Mouse (Mus musculus): ENCODE measurements around the gene Rasa3. TPM values are rescaled to one million over a fixed set of nuclear protein-coding genes. Genes with fewer than 3 reads are reported as not detected.

Gene Rasa3
- polyA plus RNA-seq, 1 experiment from 2014 or later, result 39.3 TPM

GRCm38 (mm10) chr8:13644932-13645676, 32.3 kb downstream of the Rasa3 start:
- no peak for ATAC-seq (ENCODE audit: low FRiP score)
- Histone ChIP-seq H3K4me1 (peaks cover 77% of the 10 kb centered on the region), H3K4me3 (replicated peaks) (no peak overlapping the region), H3K4me2 (no peak overlapping the region), H3K9me3 (replicated peaks) (no peaks in the 10 kb centered on the region), H3K9ac (replicated peaks) (no peak overlapping the region), H3K27ac (replicated peaks) (peak overlapping the region; percentile 62), H3K27me3 (replicated peaks) (no peaks in the 10 kb centered on the region), H3K36me3 (no peaks in the 10 kb centered on the region)
- 48% methylated on average over 6 of the region's 6 CpGs for WGBS

GRCm38 (mm10) chr8:13644155-13644554, 33.2 kb downstream of the Rasa3 start:
- Histone ChIP-seq H3K4me1 (peaks cover 71% of the 10 kb centered on the region), H3K27me3 (replicated peaks) (no peaks in the 10 kb centered on the region), H3K4me3 (replicated peaks) (no peak overlapping the region), H3K4me2 (no peak overlapping the region; the same call in 1 of the 2 replicates), H3K27ac (replicated peaks) (peak overlapping the region; percentile 62), H3K9me3 (replicated peaks) (no peaks in the 10 kb centered on the region), H3K36me3 (no peaks in the 10 kb centered on the region), H3K9ac (replicated peaks) (no peak overlapping the region)
- 10% methylated on average over 6 of the region's 6 CpGs for WGBS
- no peak for ATAC-seq (ENCODE audit: low FRiP score)

- ATAC-seq (ENCODE audit: low FRiP score), result no peak
- H3K9ac ChIP-seq (replicated peaks), result no peak overlapping the region
- no peaks in the 10 kb centered on the region for H3K27me3 ChIP-seq (replicated peaks)
- WGBS, result 44% methylated on average over 10 of the region's 10 CpGs
- peaks cover 56% of the 10 kb centered on the region for H3K4me1 ChIP-seq
- H3K4me2 ChIP-seq, result no peak overlapping the region
- H3K36me3 ChIP-seq, result no peaks in the 10 kb centered on the region
- no peak overlapping the region for H3K27ac ChIP-seq (replicated peaks)
- H3K4me3 ChIP-seq (replicated peaks), result no peak overlapping the region
- no peaks in the 10 kb centered on the region for H3K9me3 ChIP-seq (replicated peaks)
These were observed 34.7 kb downstream of the Rasa3 start for GRCm38 (mm10) chr8:13642659-13643181.

DNA sequence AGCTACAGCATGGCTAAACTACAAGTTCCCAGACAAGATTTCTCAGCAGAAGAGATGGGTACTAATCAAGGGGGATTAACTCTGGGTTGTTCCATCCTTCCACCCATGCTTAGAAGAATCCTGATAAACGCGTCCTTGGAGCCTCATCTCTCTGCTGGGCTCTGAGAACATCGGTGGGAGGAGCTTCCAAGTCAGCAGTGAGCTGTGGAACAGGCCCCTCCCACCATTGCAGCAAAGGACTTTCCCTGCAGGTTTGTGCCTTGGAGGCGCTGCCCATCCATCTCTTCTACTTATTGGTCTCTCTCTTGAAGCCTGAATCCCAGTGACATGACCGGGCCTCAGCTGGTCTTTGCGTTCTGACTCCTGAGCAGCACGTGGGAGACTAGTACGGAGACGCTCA, 36.2 kb downstream of the Rasa3 start:
- no peak overlapping the region for H3K9ac ChIP-seq (replicated peaks)
- H3K4me1 ChIP-seq, result peaks cover 52% of the 10 kb centered on the region
- ATAC-seq (ENCODE audit: low FRiP score), result no peak
- no peaks in the 10 kb centered on the region for H3K9me3 ChIP-seq (replicated peaks)
- H3K27ac ChIP-seq (replicated peaks), result peak overlapping the region; percentile 66
- H3K36me3 ChIP-seq, result no peaks in the 10 kb centered on the region
- no peak overlapping the region for H3K4me3 ChIP-seq (replicated peaks)
- H3K4me2 ChIP-seq, result no peak overlapping the region
- WGBS, result 62% methylated on average over 9 of the region's 9 CpGs
- no peaks in the 10 kb centered on the region for H3K27me3 ChIP-seq (replicated peaks)

DNA sequence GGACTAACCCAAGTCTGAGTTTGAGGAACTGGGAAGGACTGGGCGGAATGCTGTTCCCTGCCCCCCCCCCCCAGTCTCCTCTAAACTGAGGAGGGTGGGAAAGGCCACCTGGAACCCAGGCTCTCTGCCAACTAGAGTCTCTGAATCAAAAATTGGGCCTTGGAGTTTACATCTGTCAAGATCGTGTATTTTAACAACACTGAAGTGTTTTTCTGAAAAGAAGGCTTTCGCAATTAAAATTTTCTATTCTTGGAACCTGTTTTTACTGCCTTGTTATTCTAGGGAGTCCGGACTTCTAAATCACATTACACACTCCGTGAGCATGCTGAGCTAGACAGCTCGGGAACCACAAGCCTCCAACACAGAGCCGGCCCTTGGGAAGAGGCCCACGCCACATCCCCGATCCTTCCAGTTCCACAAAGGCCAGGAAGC, 36.9 kb downstream of the Rasa3 start:
- Histone ChIP-seq H3K36me3 (no peaks in the 10 kb centered on the region), H3K4me3 (replicated peaks) (no peak overlapping the region), H3K9me3 (replicated peaks) (no peaks in the 10 kb centered on the region), H3K4me1 (peaks cover 46% of the 10 kb centered on the region), H3K4me2 (peak overlapping the region; percentile 7; the same call in 1 of the 2 replicates), H3K9ac (replicated peaks) (no peak overlapping the region), H3K27me3 (replicated peaks) (no peaks in the 10 kb centered on the region), H3K27ac (replicated peaks) (peak overlapping the region; percentile 66)
- 50% methylated on average over 9 of the region's 9 CpGs for WGBS
- 0 out of 2 replicates have a peak, but pooled peaks have one; percentile 45 for ATAC-seq (ENCODE audit: low FRiP score)

DNA sequence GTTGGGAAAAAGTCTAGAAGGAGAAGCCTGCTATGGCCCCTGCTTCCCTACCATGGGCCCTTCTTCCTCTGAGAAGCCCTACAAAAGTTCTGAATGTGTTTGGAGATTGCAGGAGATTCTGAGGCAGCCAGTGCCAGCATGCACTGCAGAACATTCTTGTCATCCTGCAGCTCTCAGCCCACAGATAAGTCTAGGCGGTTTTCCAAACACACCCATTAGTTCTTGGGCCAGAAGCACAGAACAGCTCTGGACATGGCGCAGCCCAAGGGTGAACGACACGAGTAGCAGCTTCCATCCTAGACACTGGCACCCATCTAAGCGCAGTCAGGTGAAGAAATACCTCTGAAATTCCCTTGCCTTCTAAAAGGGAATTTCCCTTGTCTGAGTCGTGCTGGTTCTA, 44.3 kb downstream of the Rasa3 start:
- H3K4me1 ChIP-seq, result no peaks in the 10 kb centered on the region
- no peak overlapping the region for H3K4me3 ChIP-seq (replicated peaks)
- 94% methylated on average over 6 of the region's 6 CpGs for WGBS

DNA sequence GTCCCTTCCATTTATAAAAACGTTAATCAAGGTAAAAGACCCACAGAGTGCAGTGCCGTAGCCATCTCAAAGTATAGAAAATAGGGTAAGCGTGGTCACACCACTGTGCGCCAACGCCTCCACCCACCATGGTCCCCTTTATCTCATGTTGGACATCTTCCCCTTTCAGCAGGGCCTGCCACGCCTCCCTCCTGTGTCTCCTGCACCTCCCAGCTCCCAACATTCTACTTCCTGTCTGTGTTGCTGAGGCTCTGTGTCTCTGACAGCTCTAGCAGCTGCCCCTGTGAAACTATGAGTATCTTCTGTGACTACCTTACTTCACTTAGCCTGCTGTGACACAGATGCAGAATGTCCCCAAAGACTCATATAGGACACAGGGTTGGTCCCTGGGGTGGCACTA, 45.1 kb downstream of the Rasa3 start:
- H3K36me3 ChIP-seq, result peaks cover 4% of the 10 kb centered on the region; the same call in 1 of the 2 replicates
- no peak overlapping the region for H3K4me3 ChIP-seq (replicated peaks)
- H3K4me1 ChIP-seq, result no peaks in the 10 kb centered on the region
- ATAC-seq (ENCODE audit: low FRiP score), result no peak
- H3K27ac ChIP-seq (replicated peaks), result no peak overlapping the region
- no peak overlapping the region for H3K9ac ChIP-seq (replicated peaks)
- H3K27me3 ChIP-seq (replicated peaks), result no peaks in the 10 kb centered on the region
- 90% methylated on average over 6 of the region's 6 CpGs for WGBS
- no peak overlapping the region for H3K4me2 ChIP-seq
- no peaks in the 10 kb centered on the region for H3K9me3 ChIP-seq (replicated peaks)

More for the DNA sequence above, 44.3 kb downstream of the Rasa3 start:
- Histone ChIP-seq H3K27ac (replicated peaks) (no peak overlapping the region), H3K9ac (replicated peaks) (no peak overlapping the region), H3K36me3 (no peaks in the 10 kb centered on the region), H3K4me2 (no peak overlapping the region), H3K9me3 (replicated peaks) (no peaks in the 10 kb centered on the region), H3K27me3 (replicated peaks) (no peaks in the 10 kb centered on the region)
- ATAC-seq (ENCODE audit: low FRiP score), result no peak

GRCm38 (mm10) chr8:13630754-13631153, 46.6 kb downstream of the Rasa3 start:
- Histone ChIP-seq H3K9me3 (replicated peaks) (no peaks in the 10 kb centered on the region), H3K27me3 (replicated peaks) (no peaks in the 10 kb centered on the region), H3K36me3 (peaks cover 8% of the 10 kb centered on the region; the same call in 1 of the 2 replicates), H3K4me3 (replicated peaks) (no peak overlapping the region), H3K4me1 (0 out of 2 replicates have a peak, but pooled peaks cover under 1% of the 10 kb centered on the region), H3K9ac (replicated peaks) (no peak overlapping the region), H3K27ac (replicated peaks) (no peak overlapping the region), H3K4me2 (no peak overlapping the region)
- WGBS, result 78% methylated on average over 4 of the region's 4 CpGs
- no peak for ATAC-seq (ENCODE audit: low FRiP score)

- no peak overlapping the region for H3K9ac ChIP-seq (replicated peaks)
- peaks cover 8% of the 10 kb centered on the region; the same call in 1 of the 2 replicates for H3K36me3 ChIP-seq
- ATAC-seq (ENCODE audit: low FRiP score), result no peak
- no peak overlapping the region for H3K27ac ChIP-seq (replicated peaks)
- no peak overlapping the region for H3K4me3 ChIP-seq (replicated peaks)
- H3K4me2 ChIP-seq, result no peak overlapping the region
- no peaks in the 10 kb centered on the region for H3K9me3 ChIP-seq (replicated peaks)
- H3K4me1 ChIP-seq, result peaks cover 7% of the 10 kb centered on the region
- H3K27me3 ChIP-seq (replicated peaks), result no peaks in the 10 kb centered on the region
- 79% methylated on average over 5 of the region's 5 CpGs for WGBS
These were observed 47.2 kb downstream of the Rasa3 start for GRCm38 (mm10) chr8:13630171-13630570.

DNA sequence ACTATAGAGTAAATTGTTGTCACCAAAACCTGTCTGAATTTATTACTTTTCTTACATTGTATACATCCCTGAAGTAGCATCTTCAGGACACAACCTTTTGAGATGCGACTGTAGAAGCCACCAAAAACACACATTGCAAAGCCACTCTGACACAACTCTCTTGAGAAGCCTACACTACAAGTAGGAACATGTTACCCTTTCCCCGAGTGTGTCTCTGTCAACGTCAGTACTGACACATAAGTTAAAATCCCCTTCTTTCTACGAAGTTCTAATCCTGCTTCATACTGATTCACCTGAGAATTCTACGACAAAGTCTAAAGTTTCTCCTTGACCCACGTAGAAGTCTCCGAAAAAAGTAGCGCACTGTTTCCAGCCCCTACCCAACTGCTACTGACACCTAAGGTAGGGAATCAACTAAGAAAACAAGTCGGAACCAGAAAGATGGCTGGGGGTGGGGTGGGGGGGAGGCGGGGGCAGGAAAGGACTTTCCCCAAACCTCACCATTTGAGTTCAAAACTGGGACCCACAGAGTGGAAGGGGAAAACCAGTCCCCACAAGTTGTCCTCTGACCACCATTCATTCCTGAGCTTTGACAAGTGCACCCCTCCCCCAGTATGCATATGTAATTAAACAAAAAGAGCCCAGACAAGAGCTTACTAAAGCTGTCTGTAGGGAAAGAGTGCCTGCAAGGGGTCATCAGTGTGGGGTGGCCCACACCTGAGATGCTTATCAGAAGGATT, 47.9 kb downstream of the Rasa3 start:
- WGBS, result 90% methylated on average over 10 of the region's 10 CpGs
- no peaks in the 10 kb centered on the region for H3K9me3 ChIP-seq (replicated peaks)
- no peaks in the 10 kb centered on the region for H3K27me3 ChIP-seq (replicated peaks)
- H3K27ac ChIP-seq (replicated peaks), result no peak overlapping the region
- peaks cover 13% of the 10 kb centered on the region for H3K4me1 ChIP-seq
- no peak overlapping the region for H3K9ac ChIP-seq (replicated peaks)
- H3K4me2 ChIP-seq, result no peak overlapping the region
- no peak overlapping the region for H3K4me3 ChIP-seq (replicated peaks)
- no peak for ATAC-seq (ENCODE audit: low FRiP score)
- H3K36me3 ChIP-seq, result peaks cover 8% of the 10 kb centered on the region; the same call in 1 of the 2 replicates

GRCm38 (mm10) chr8:13628067-13628466, 49.3 kb downstream of the Rasa3 start:
- no peak overlapping the region for H3K4me2 ChIP-seq

More at GRCm38 (mm10) chr8:13628067-13628466, 49.3 kb downstream of the Rasa3 start:
- no peaks in the 10 kb centered on the region for H3K9me3 ChIP-seq (replicated peaks)
- H3K27ac ChIP-seq (replicated peaks), result no peak overlapping the region
- H3K9ac ChIP-seq (replicated peaks), result no peak overlapping the region
- H3K36me3 ChIP-seq, result peaks cover 8% of the 10 kb centered on the region; the same call in 1 of the 2 replicates
- no peaks in the 10 kb centered on the region for H3K27me3 ChIP-seq (replicated peaks)
- peaks cover 28% of the 10 kb centered on the region for H3K4me1 ChIP-seq
- no peak overlapping the region for H3K4me3 ChIP-seq (replicated peaks)
- 89% methylated on average over 9 of the region's 9 CpGs for WGBS
- ATAC-seq (ENCODE audit: low FRiP score), result no peak
